Comparison of ENCODE assay signal across 17 mouse cellular contexts in the genomic region with DNA sequence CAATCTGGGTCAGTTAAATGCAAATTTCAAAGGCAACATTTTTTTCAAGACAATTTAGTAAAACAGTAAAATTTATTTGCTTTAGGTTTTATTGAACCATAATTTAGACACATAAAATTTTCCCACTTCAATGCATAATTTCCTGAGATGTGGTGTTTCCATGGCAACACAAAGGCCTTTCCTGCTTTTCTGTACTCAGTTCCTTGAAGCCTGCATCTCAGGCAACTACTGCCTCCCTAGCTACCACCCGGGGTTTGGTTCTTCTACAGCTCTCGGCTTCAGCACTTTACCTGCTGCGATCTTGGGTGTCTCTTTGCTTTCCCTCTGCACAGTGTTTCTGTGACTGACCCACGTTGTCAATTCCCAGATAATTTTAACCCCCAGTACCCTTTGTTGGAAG. TPM values are rescaled to one million over a fixed set of nuclear protein-coding genes. Genes with fewer than 3 reads are reported as not detected.
DNase-seq lines count a peak whose midpoint lies in the region; ATAC-seq and TF ChIP-seq lines count a peak whose summit lies in the region.
"Had no signal": no experiment of that assay in that cellular context is flagged by ENCODE, and none has a peak within 500 bp of the region (broad histone marks: within the 10 kb centered on the region; RNA-seq: fewer than 3 reads in every experiment).

No protein-coding gene starts in this region.

- ATAC-seq in forebrain, postnatal 0 days: peak; percentile 90
- no peak for ATAC-seq in limb, embryonic 14.5 days (ENCODE audit: low FRiP score, low read depth)
- ATAC-seq: inflammation-experienced regulatory T-cells, adult 6 months; Patski had no signal

- no peaks in the 10 kb centered on the region for H3K9me3 ChIP-seq in forebrain, postnatal 0 days (ENCODE audit: low read length)
- H3K9me3 ChIP-seq in forebrain, embryonic 10.5 days: no peaks in the 10 kb centered on the region; the same call in 1 of the 2 replicates
- 0 out of 2 replicates have a peak, but pooled peaks cover 17% of the 10 kb centered on the region for H3K9me3 ChIP-seq in limb, embryonic 14.5 days (ENCODE audit: control insufficient read depth, low read length)
- H3K9me3 ChIP-seq in limb, embryonic 10.5 days (replicated peaks): no peaks in the 10 kb centered on the region
- peaks cover 7% of the 10 kb centered on the region; the same call in 1 of the 2 replicates for H3K9me3 ChIP-seq in embryonic facial prominence, embryonic 10.5 days
- H3K9me3 ChIP-seq: liver, embryonic 13.5 days had no signal

- H3K4me1 ChIP-seq in forebrain, postnatal 0 days (ENCODE audit: insufficient read depth): no peaks in the 10 kb centered on the region
- H3K4me1 ChIP-seq in forebrain, embryonic 10.5 days: no peaks in the 10 kb centered on the region
- H3K4me1 ChIP-seq in limb, embryonic 14.5 days (ENCODE audit: control insufficient read depth, insufficient read depth, low read length): no peaks in the 10 kb centered on the region
- H3K4me1 ChIP-seq in limb, embryonic 10.5 days: no peaks in the 10 kb centered on the region
- H3K4me1 ChIP-seq in embryonic facial prominence, embryonic 10.5 days: no peaks in the 10 kb centered on the region
- H3K4me1 ChIP-seq: heart, embryonic 10.5 days; liver, embryonic 13.5 days had no signal

- WGBS in forebrain, postnatal 0 days: 52% methylated on average over 4 of the region's 4 CpGs
- 81% methylated on average over 4 of the region's 4 CpGs for WGBS in forebrain, embryonic 10.5 days
- 50% methylated on average over 4 of the region's 4 CpGs for WGBS in limb, embryonic 14.5 days
- WGBS in limb, embryonic 10.5 days: 87% methylated on average over 4 of the region's 4 CpGs
- 82% methylated on average over 4 of the region's 4 CpGs for WGBS in embryonic facial prominence, embryonic 10.5 days

- peak overlapping the region; percentile 46; the same call in 1 of the 2 replicates for H3K27ac ChIP-seq in forebrain, postnatal 0 days (ENCODE audit: low read depth, low read length)
- no peak overlapping the region for H3K27ac ChIP-seq in forebrain, embryonic 10.5 days
- no peak overlapping the region for H3K27ac ChIP-seq in limb, embryonic 14.5 days (replicated peaks; ENCODE audit: low read depth, low read length)
- H3K27ac ChIP-seq in limb, embryonic 10.5 days: no peak overlapping the region
- H3K27ac ChIP-seq in left cerebral cortex, adult 2 months: peak overlapping the region; percentile 63
- no peak overlapping the region for H3K27ac ChIP-seq in embryonic facial prominence, embryonic 10.5 days (replicated peaks)
- H3K27ac ChIP-seq: heart, embryonic 10.5 days; liver, embryonic 13.5 days had no signal

- no peak overlapping the region for H3K9ac ChIP-seq in forebrain, postnatal 0 days
- H3K9ac ChIP-seq in limb, embryonic 14.5 days (ENCODE audit: low read depth, low read length, severe bottlenecking): no peak overlapping the region
- H3K9ac ChIP-seq: liver, embryonic 13.5 days had no signal

- peak; percentile 70 for DNase-seq in forebrain, postnatal 0 days
- DNase-seq in forebrain, embryonic 10.5 days (ENCODE audit: extremely low spot score, low spot score): no peak
- DNase-seq in limb, embryonic 14.5 days (ENCODE audit: low spot score): peak; percentile 42
- DNase-seq in limb, embryonic 10.5 days (ENCODE audit: low spot score): no peak
- peak in 1 of 2 experiments; percentile 28 for DNase-seq in left cerebral cortex, adult 2 months (ENCODE audit: extremely low spot score in 1 of 2, low spot score in 2 of 2)
- peak; percentile 9 to 18 for DNase-seq in right cerebral cortex, postnatal 36 days (ENCODE audit: low spot score in 2 of 2)
- no peak for DNase-seq in embryonic facial prominence, embryonic 10.5 days (ENCODE audit: low spot score)
- DNase-seq: adrenal gland, postnatal 36 days; cerebellum, postnatal 14 days; gastrocnemius, postnatal 10 days; heart, postnatal 36 days; liver, embryonic 13.5 days; thymus, postnatal 14 days had no signal

- no peak for TF ChIP-seq CTCF in forebrain, postnatal 0 days (IDR thresholded peaks at IDR 0.05; ENCODE audit: low read depth)
- TF ChIP-seq CTCF in left cerebral cortex, adult 2 months (IDR thresholded peaks at IDR 0.05): no peak

- H3K27me3 ChIP-seq in forebrain, postnatal 0 days (ENCODE audit: insufficient read depth, low read length): no peaks in the 10 kb centered on the region
- H3K27me3 ChIP-seq in forebrain, embryonic 10.5 days (ENCODE audit: poor library complexity, severe bottlenecking): no peaks in the 10 kb centered on the region
- H3K27me3 ChIP-seq in limb, embryonic 14.5 days (ENCODE audit: control insufficient read depth, insufficient read depth, low read length): no peaks in the 10 kb centered on the region
- H3K27me3 ChIP-seq in limb, embryonic 10.5 days (ENCODE audit: low read depth, poor library complexity, severe bottlenecking): no peaks in the 10 kb centered on the region
- H3K27me3 ChIP-seq in embryonic facial prominence, embryonic 10.5 days (replicated peaks; ENCODE audit: low read depth, poor library complexity, severe bottlenecking): no peaks in the 10 kb centered on the region
- H3K27me3 ChIP-seq: liver, embryonic 13.5 days had no signal

- no peak overlapping the region for H3K4me3 ChIP-seq in forebrain, postnatal 0 days (ENCODE audit: low read depth, low read length)
- H3K4me3 ChIP-seq in forebrain, embryonic 10.5 days: no peak overlapping the region
- H3K4me3 ChIP-seq in limb, embryonic 14.5 days (replicated peaks; ENCODE audit: low read length): no peak overlapping the region
- H3K4me3 ChIP-seq in limb, embryonic 10.5 days: no peak overlapping the region
- H3K4me3 ChIP-seq in left cerebral cortex, adult 2 months: no peak overlapping the region
- no peak overlapping the region for H3K4me3 ChIP-seq in embryonic facial prominence, embryonic 10.5 days
- H3K4me3 ChIP-seq: heart, embryonic 10.5 days; liver, embryonic 13.5 days; myocyte had no signal

- intact Hi-C loops in left cerebral cortex, adult 2 months (cut with DNase I): no loop called here

- H3K36me3 ChIP-seq in forebrain, postnatal 0 days (ENCODE audit: insufficient read depth): no peaks in the 10 kb centered on the region
- H3K36me3 ChIP-seq in forebrain, embryonic 10.5 days (replicated peaks): no peaks in the 10 kb centered on the region
- H3K36me3 ChIP-seq in limb, embryonic 14.5 days (ENCODE audit: control insufficient read depth, insufficient read depth, low read length): no peaks in the 10 kb centered on the region
- no peaks in the 10 kb centered on the region for H3K36me3 ChIP-seq in limb, embryonic 10.5 days
- no peaks in the 10 kb centered on the region for H3K36me3 ChIP-seq in embryonic facial prominence, embryonic 10.5 days (replicated peaks)
- H3K36me3 ChIP-seq: heart, embryonic 10.5 days; liver, embryonic 13.5 days had no signal

- H3K4me2 ChIP-seq in forebrain, postnatal 0 days (ENCODE audit: low read depth): no peak overlapping the region
- H3K4me2 ChIP-seq in limb, embryonic 14.5 days (replicated peaks; ENCODE audit: low read depth, low read length, severe bottlenecking): no peak overlapping the region
- H3K4me2 ChIP-seq: liver, embryonic 13.5 days had no signal

- no peak for TF ChIP-seq POLR2A in limb, embryonic 14.5 days (IDR thresholded peaks at IDR 0.05; ENCODE audit: borderline replicate concordance, extremely low read depth, insufficient read depth, insufficient read length)

RNA-seq across cellular contexts. Expression of gene Rpl9-ps6, which starts 14.1 kb away (rescaled TPM):
- 94.9 and 106 TPM in 2 replicates for total RNA-seq in forebrain, postnatal 0 days (2014; rRNA removed)
- 54.1 and 69.9 TPM in 2 replicates for polyA plus RNA-seq in forebrain, postnatal 0 days (2015; fragmentation: Nextera tagmentation; extraction: Ambion mirVana)
- polyA plus RNA-seq in forebrain, embryonic 10.5 days (2016; fragmentation: Nextera tagmentation; extraction: Ambion mirVana): 55.9 and 62.9 TPM in 2 replicates
- 25.4 and 47.7 TPM in 2 replicates for polyA plus RNA-seq in limb, embryonic 14.5 days (2012; rRNA removed)
- 138 and 162 TPM in 2 replicates for polyA plus RNA-seq in limb, embryonic 14.5 days (2014; fragmentation: Nextera tagmentation; extraction: Ambion mirVana)
- polyA plus RNA-seq in limb, embryonic 10.5 days (2016; fragmentation: Nextera tagmentation; extraction: Ambion mirVana): 59.1 and 67.7 TPM in 2 replicates
- 10 to 100 TPM; 29.3 to 40.0 TPM for total RNA-seq in left cerebral cortex, adult 2 months (2021)
- 69.7 and 70.3 TPM in 2 replicates for polyA plus RNA-seq in embryonic facial prominence, embryonic 10.5 days (2016; fragmentation: Nextera tagmentation; extraction: Ambion mirVana)

RNA-seq across cellular contexts. Expression of gene Minpp1, which starts 33.3 kb away (rescaled TPM):
- 75.6 and 84.8 TPM in 2 replicates for total RNA-seq in forebrain, postnatal 0 days (2014; rRNA removed)
- 52.6 and 58.6 TPM in 2 replicates for polyA plus RNA-seq in forebrain, postnatal 0 days (2015; fragmentation: Nextera tagmentation; extraction: Ambion mirVana)
- polyA plus RNA-seq in forebrain, embryonic 10.5 days (2016; fragmentation: Nextera tagmentation; extraction: Ambion mirVana): 64.0 and 64.2 TPM in 2 replicates
- polyA plus RNA-seq in limb, embryonic 14.5 days (2012; rRNA removed): 40.8 and 69.7 TPM in 2 replicates
- 64.8 and 72.8 TPM in 2 replicates for polyA plus RNA-seq in limb, embryonic 14.5 days (2014; fragmentation: Nextera tagmentation; extraction: Ambion mirVana)
- 76.4 and 78.8 TPM in 2 replicates for polyA plus RNA-seq in limb, embryonic 10.5 days (2016; fragmentation: Nextera tagmentation; extraction: Ambion mirVana)
- 10 to 100 TPM; 66.3 to 71.3 TPM for total RNA-seq in left cerebral cortex, adult 2 months (2021)
- 65.7 and 71.6 TPM in 2 replicates for polyA plus RNA-seq in embryonic facial prominence, embryonic 10.5 days (2016; fragmentation: Nextera tagmentation; extraction: Ambion mirVana)

Comparison
In these comparisons a context has a peak if more than half of its experiments do, and no peak if none do; other contexts are left out.
1. DNase-seq: peak in forebrain, postnatal 0 days (single experiment), limb, embryonic 14.5 days (single experiment) and right cerebral cortex, postnatal 36 days (2 of 2); none in forebrain, embryonic 10.5 days (single experiment), limb, embryonic 10.5 days (single experiment) and embryonic facial prominence, embryonic 10.5 days (single experiment).
2. H3K27ac ChIP-seq: peak in forebrain, postnatal 0 days (single experiment) and left cerebral cortex, adult 2 months (single experiment); none in forebrain, embryonic 10.5 days (single experiment), limb, embryonic 14.5 days (single experiment), limb, embryonic 10.5 days (single experiment) and embryonic facial prominence, embryonic 10.5 days (single experiment).